Mouse (Mus musculus): Measurements from ENCODE around the gene Sgpp1.
"Not testable (repeated sequence)": the region's sequence is repeated elsewhere in the genome, so short reads cannot be mapped to it uniquely, and the experiment has no call there.

The Sgpp1 gene

GRCm38 (mm10) chr12:75684026-75684425 lies 51.5 kb downstream of the Sgpp1 start:
- not testable (repeated sequence) for DNase-seq

- peak; percentile 59 for DNase-seq
These were observed 51.9 kb downstream of the Sgpp1 start for GRCm38 (mm10) chr12:75683598-75683997.

- no peak for DNase-seq
These were observed 52.7 kb downstream of the Sgpp1 start for GRCm38 (mm10) chr12:75682842-75683241.

GRCm38 (mm10) chr12:75681101-75681500 lies 54.4 kb downstream of the Sgpp1 start:
- no peak for DNase-seq

GRCm38 (mm10) chr12:75678393-75678792 lies 57.1 kb downstream of the Sgpp1 start:
- no peak for DNase-seq

GRCm38 (mm10) chr12:75672630-75673029 lies 62.9 kb downstream of the Sgpp1 start:
- DNase-seq = no peak

- peak; percentile 42 for DNase-seq
These were observed 63.7 kb downstream of the Sgpp1 start for GRCm38 (mm10) chr12:75671759-75672315.

GRCm38 (mm10) chr12:75670611-75671010 lies 64.9 kb downstream of the Sgpp1 start:
- DNase-seq = no peak

- peak; percentile 100 for DNase-seq
These were observed 66.0 kb downstream of the Sgpp1 start, which contains the start of gene Wdr89 for GRCm38 (mm10) chr12:75669258-75670106. TSS of gene Wdr89 (minus strand) at chr12:75669537.

- DNase-seq = no peak
These were observed 66.6 kb downstream of the Sgpp1 start for GRCm38 (mm10) chr12:75668916-75669257.

- no peak for DNase-seq
These were observed 67.3 kb downstream of the Sgpp1 start for GRCm38 (mm10) chr12:75668221-75668620.

GRCm38 (mm10) chr12:75666939-75667338 lies 68.6 kb downstream of the Sgpp1 start:
- no peak for DNase-seq

- DNase-seq = peak; percentile 53
These were observed 71.1 kb downstream of the Sgpp1 start for GRCm38 (mm10) chr12:75664516-75664810.

Data from kidney, postnatal 14 days (tissue).